Mouse (Mus musculus) kidney, postnatal 10 days (tissue): ENCODE results near the gene Tgtp1.
"Not testable (repeated sequence)": the region's sequence is repeated elsewhere in the genome, so short reads cannot be mapped to it uniquely, and the experiment has no call there.

Experiments
- DNase-seq: peaks from one replicate; pipeline ENCODE4 v3.0.0; 2021; ENCODE audit warnings: mixed read lengths

Tgtp1 gene

GRCm38 (mm10) chr11:48994018-48994417 lies at the start of gene Tgtp1:
TSS of gene Tgtp1 (minus strand) at chr11:48994172.
- not testable (repeated sequence) for DNase-seq

GRCm38 (mm10) chr11:49012074-49012473 lies 18.1 kb upstream of the Tgtp1 start:
- DNase-seq, result not testable (repeated sequence)

GRCm38 (mm10) chr11:49006785-49007184 lies 12.8 kb upstream of the Tgtp1 start:
- DNase-seq, result not testable (repeated sequence)

- DNase-seq, result not testable (repeated sequence)
Observed at GRCm38 (mm10) chr11:49006317-49006716, 12.3 kb upstream of the Tgtp1 start.

- not testable (repeated sequence) for DNase-seq
Observed at GRCm38 (mm10) chr11:49000411-49000810, 6.4 kb upstream of the Tgtp1 start.

- not testable (repeated sequence) for DNase-seq
Observed at GRCm38 (mm10) chr11:48993296-48993695, 676 bp downstream of the Tgtp1 start.

GRCm38 (mm10) chr11:48991740-48992520 lies 2.0 kb downstream of the Tgtp1 start, which contains the start of gene Gm12185:
TSS of gene Gm12185 (minus strand) at chr11:48992226.
- DNase-seq, result not testable (repeated sequence)

GRCm38 (mm10) chr11:48989981-48990380 lies 4.0 kb downstream of the Tgtp1 start:
- not testable (repeated sequence) for DNase-seq

GRCm38 (mm10) chr11:48988219-48988618 lies 5.8 kb downstream of the Tgtp1 start:
- not testable (repeated sequence) for DNase-seq

GRCm38 (mm10) chr11:48982848-48983247 lies 11.1 kb downstream of the Tgtp1 start:
- not testable (repeated sequence) for DNase-seq

GRCm38 (mm10) chr11:48980052-48980451 lies 13.9 kb downstream of the Tgtp1 start:
- DNase-seq, result not testable (repeated sequence)

- not testable (repeated sequence) for DNase-seq
Observed at GRCm38 (mm10) chr11:48979251-48979650, 14.7 kb downstream of the Tgtp1 start, which contains the start of gene 9930111J21Rik1. TSS of gene 9930111J21Rik1 (minus strand) at chr11:48979398.

- DNase-seq, result not testable (repeated sequence)
Observed at GRCm38 (mm10) chr11:48978240-48978939, 15.6 kb downstream of the Tgtp1 start, which contains the start of gene Olfr56. TSS of gene Olfr56 (plus strand) at chr11:48978889.

- not testable (repeated sequence) for DNase-seq
Observed at GRCm38 (mm10) chr11:48974686-48975085, 19.3 kb downstream of the Tgtp1 start.

- not testable (repeated sequence) for DNase-seq
Observed at GRCm38 (mm10) chr11:48946090-48946489, 47.9 kb downstream of the Tgtp1 start, which contains the start of gene Psme2b. TSS of gene Psme2b (minus strand) at chr11:48946190.

GRCm38 (mm10) chr11:48939286-48939685 lies 54.7 kb downstream of the Tgtp1 start:
- DNase-seq, result not testable (repeated sequence)
